Mouse (Mus musculus) kidney, embryonic 15.5 days (tissue): Measurements from ENCODE around the gene Il12a. TPM values are rescaled to one million over a fixed set of nuclear protein-coding genes. Genes with fewer than 3 reads are reported as not detected.

Source experiments
- ATAC-seq: fragments of 200-750 bp; cut with Nextera tagmentation; replicated peaks from 2 replicates; pipeline ENCODE4 v1.8.0; 2017; ENCODE audit warnings: moderate TSS enrichment; ENCODE audit not compliant: low FRiP score
- H3K27ac ChIP-seq: fragments of 300-500 bp; sonication (generic); 2 replicates; pipeline ENCODE4 v1.5.1; 2015; ENCODE audit warnings: mild to moderate bottlenecking, inconsistent platforms
- H3K27me3 ChIP-seq: fragments of 300-500 bp; sonication (generic); 2 replicates; pipeline ENCODE4 v1.6.1; 2015; ENCODE audit warnings: inconsistent platforms
- H3K36me3 ChIP-seq: fragments of 300-500 bp; sonication (generic); 2 replicates; pipeline ENCODE4 v1.6.1; 2015; ENCODE audit warnings: inconsistent platforms
- H3K4me1 ChIP-seq: fragments of 300-500 bp; sonication (generic); 2 replicates; pipeline ENCODE4 v1.6.1; 2015; ENCODE audit warnings: inconsistent platforms
- H3K4me2 ChIP-seq: fragments of 300-500 bp; sonication (generic); 2 replicates; pipeline ENCODE4 v1.6.1; 2015; ENCODE audit warnings: moderate library complexity, mild to moderate bottlenecking, inconsistent platforms
- H3K4me3 ChIP-seq: fragments of 300-500 bp; sonication (generic); replicated peaks from 2 replicates; pipeline ENCODE4 v1.5.1; 2015; ENCODE audit warnings: mild to moderate bottlenecking, inconsistent platforms
- H3K9ac ChIP-seq: fragments of 300-500 bp; sonication (generic); 2 replicates; pipeline ENCODE4 v1.6.1; 2015; ENCODE audit warnings: mild to moderate bottlenecking, inconsistent platforms
- H3K9me3 ChIP-seq: fragments of 300-500 bp; sonication (generic); replicated peaks from 2 replicates; pipeline ENCODE4 v1.6.1; 2016; ENCODE audit warnings: inconsistent platforms
- WGBS: fragments of 180-500 bp; shearing (Covaris S2); methylation state at CpG from one replicate; pipeline ENCODE4 v1.1.7; 2015; ENCODE audit warnings: mixed read lengths; 5-methylcytosine and 5-hydroxymethylcytosine counted together
- polyA plus RNA-seq: library from polyadenylated mRNA; unstranded; fragments of >200 nt; fragmentation: Nextera tagmentation; extraction: Ambion mirVana; gene quantifications from 2 replicates; pipeline ENCODE4 v1.2.1, GENCODE M21; 2015

The Il12a gene
- polyA plus RNA-seq, 1 experiment from 2014 or later, result 0.40 TPM

DNA sequence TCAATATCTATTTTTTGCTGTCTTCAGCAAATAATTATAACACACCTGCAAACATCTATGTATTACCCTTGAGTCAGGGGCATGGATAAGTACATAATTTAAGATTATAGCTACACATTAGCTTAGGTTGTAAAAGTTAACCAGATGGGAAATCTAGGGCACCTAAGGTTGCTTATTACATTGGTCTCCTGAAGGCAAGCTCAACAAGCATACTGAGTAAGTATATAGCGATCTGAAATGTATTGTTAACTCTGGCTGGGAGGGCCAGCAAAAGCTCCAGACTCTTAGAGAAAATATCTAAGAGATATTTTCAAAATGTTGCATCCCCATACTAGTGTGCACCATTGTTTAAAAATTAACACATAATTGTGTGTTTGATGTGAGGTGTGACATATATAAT, 22.6 kb upstream of the Il12a start:
- H3K4me1 ChIP-seq, result no peaks in the 10 kb centered on the region

DNA sequence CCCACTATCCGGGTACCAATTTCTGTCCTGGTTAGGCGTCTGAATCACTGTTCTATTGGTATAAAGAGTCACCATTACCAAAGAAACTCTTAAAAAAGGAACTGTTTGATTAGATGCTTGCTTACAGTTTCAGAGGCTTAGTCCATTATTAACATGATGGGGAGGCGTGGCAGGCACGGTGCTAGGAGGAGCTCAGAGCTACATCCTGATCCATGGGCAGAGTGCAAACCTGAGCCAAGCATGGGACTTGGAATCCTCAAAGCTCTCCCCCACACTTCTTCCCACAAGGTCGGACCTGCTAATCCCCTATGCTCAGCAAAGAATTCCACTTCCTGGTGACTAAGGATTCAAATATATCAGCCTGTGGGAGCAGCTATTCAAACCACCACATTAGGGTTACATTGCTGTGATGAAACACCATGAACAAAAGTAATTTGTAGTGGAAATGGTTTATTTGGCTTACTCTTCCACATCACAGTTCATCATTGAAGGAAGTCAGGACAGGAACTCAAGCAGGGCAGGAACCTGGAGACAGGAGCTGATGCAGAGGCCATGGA, 20.9 kb upstream of the Il12a start:
- H3K4me2 ChIP-seq, result no peak overlapping the region
- no peaks in the 10 kb centered on the region for H3K27me3 ChIP-seq
- H3K4me1 ChIP-seq, result no peaks in the 10 kb centered on the region
- no peaks in the 10 kb centered on the region for H3K36me3 ChIP-seq
- H3K27ac ChIP-seq, result no peak overlapping the region
- ATAC-seq, result no peak; the same call in 1 of the 2 replicates
- H3K9ac ChIP-seq, result no peak overlapping the region
- WGBS, result 81% methylated on average over 5 of the region's 5 CpGs
- no peak overlapping the region for H3K4me3 ChIP-seq
- no peaks in the 10 kb centered on the region; the same call in 1 of the 2 replicates for H3K9me3 ChIP-seq

More for the DNA sequence above, 22.6 kb upstream of the Il12a start:
- H3K9me3 ChIP-seq, result no peaks in the 10 kb centered on the region
- H3K4me3 ChIP-seq, result no peak overlapping the region
- no peaks in the 10 kb centered on the region for H3K36me3 ChIP-seq
- H3K27ac ChIP-seq, result no peak overlapping the region
- ATAC-seq, result peak; percentile 59; the same call in 1 of the 2 replicates
- H3K9ac ChIP-seq, result no peak overlapping the region
- H3K27me3 ChIP-seq, result no peaks in the 10 kb centered on the region
- 67% methylated on average over 1 of the region's 1 CpGs for WGBS
- no peak overlapping the region for H3K4me2 ChIP-seq

DNA sequence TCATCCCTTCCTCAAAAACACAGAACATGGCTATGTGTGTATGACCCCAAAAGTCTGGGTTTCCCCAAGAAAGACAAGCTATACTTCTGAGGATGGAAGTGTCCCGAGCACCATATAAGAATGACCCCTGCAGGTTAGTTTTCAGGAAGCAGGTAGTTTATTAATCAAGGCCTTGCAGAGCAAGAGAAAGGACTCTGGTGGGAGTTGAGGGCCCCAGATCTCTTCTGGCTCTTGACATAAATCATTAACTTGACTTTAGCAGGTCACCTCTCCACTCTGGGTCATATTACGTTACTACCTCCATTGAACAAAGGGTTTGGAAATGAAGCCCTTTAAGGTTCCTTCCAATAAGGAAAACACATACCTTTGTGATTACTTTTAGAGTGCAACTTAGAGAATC, 15.7 kb upstream of the Il12a start:
- peak overlapping the region; percentile 59 for H3K27ac ChIP-seq
- peak; percentile 67 for ATAC-seq
- H3K4me2 ChIP-seq, result no peak overlapping the region
- H3K4me3 ChIP-seq, result no peak overlapping the region
- 29% methylated on average over 2 of the region's 2 CpGs for WGBS
- no peaks in the 10 kb centered on the region; the same call in 1 of the 2 replicates for H3K9me3 ChIP-seq
- H3K4me1 ChIP-seq, result peaks cover 14% of the 10 kb centered on the region; the same call in 1 of the 2 replicates
- H3K9ac ChIP-seq, result no peak overlapping the region
- H3K36me3 ChIP-seq, result no peaks in the 10 kb centered on the region
- H3K27me3 ChIP-seq, result no peaks in the 10 kb centered on the region

DNA sequence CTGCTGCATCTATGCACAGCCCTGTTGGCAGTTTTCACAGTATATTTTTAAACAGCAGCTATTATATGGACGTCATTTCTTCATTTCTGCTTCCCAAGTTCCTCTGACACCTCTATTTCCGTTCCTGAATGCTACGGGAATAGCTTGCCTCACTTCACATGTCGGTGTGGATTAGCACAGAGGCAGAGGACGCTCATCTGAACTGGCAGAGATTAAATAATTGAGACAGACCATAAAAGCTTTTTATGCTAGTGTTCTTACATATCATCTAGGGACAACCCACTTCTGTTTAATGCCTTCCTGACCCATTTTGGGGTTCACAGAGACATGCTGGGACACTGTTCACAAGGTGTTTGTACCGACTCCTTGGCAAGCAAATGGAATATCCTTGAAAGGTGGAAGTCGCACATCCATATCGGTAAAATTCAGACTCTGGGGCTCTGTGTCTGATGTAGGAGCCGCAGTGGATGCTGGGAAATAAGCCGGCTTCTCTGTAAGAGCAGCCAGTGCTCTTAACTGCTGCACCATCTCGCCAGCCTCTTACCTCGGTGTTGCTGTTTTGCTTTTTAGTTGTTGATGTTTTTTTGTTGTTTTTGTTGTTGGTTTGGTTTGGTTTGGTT, 15.1 kb upstream of the Il12a start:
- no peak overlapping the region for H3K4me3 ChIP-seq
- no peak overlapping the region for H3K9ac ChIP-seq
- H3K9me3 ChIP-seq, result no peaks in the 10 kb centered on the region; the same call in 1 of the 2 replicates
- peaks cover 14% of the 10 kb centered on the region; the same call in 1 of the 2 replicates for H3K4me1 ChIP-seq
- no peak for ATAC-seq
- H3K4me2 ChIP-seq, result no peak overlapping the region
- 76% methylated on average over 12 of the region's 12 CpGs for WGBS
- no peaks in the 10 kb centered on the region for H3K36me3 ChIP-seq
- no peaks in the 10 kb centered on the region for H3K27me3 ChIP-seq
- H3K27ac ChIP-seq, result peak overlapping the region; percentile 59

DNA sequence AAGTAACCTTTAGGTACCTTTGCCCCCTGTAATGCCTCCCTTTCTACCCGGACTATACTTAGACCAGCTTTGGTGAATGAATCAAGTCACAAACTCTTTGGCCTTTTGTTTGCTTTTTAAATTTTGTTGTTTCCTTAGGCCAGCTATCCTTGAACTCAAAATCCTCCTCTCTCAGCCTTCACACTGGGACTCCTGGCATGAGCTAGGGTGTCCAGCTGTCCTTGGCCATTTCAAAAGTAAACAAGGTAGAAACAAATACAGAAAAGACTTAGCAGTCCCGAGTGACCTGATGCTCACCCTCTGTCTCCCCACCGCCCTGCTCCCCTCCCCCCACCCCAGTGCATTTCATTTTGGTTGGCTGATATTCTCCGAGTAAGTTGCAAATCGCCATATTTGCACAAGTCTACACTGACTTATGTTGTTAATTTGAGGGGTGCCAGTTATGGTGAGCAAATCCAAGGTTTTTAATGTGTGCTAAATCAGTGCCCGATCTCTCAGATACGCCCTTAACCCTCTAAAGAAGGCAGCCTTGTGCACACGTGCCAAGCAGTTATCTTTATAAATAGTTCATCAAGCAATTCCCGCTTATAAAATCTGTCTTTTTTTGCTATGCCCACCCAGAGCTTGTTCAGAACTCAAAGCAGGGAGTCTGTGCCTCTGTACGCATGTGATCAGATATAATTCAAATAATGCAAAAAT, 14.3 kb upstream of the Il12a start:
- peaks cover 14% of the 10 kb centered on the region; the same call in 1 of the 2 replicates for H3K4me1 ChIP-seq
- no peak for ATAC-seq
- H3K27ac ChIP-seq, result 0 out of 2 replicates have a peak overlapping the region, but pooled peaks have one; percentile 59
- H3K9me3 ChIP-seq, result no peaks in the 10 kb centered on the region; the same call in 1 of the 2 replicates
- H3K4me3 ChIP-seq, result no peak overlapping the region
- H3K4me2 ChIP-seq, result no peak overlapping the region
- H3K36me3 ChIP-seq, result no peaks in the 10 kb centered on the region
- WGBS, result 77% methylated on average over 10 of the region's 10 CpGs
- H3K27me3 ChIP-seq, result no peaks in the 10 kb centered on the region
- no peak overlapping the region for H3K9ac ChIP-seq

DNA sequence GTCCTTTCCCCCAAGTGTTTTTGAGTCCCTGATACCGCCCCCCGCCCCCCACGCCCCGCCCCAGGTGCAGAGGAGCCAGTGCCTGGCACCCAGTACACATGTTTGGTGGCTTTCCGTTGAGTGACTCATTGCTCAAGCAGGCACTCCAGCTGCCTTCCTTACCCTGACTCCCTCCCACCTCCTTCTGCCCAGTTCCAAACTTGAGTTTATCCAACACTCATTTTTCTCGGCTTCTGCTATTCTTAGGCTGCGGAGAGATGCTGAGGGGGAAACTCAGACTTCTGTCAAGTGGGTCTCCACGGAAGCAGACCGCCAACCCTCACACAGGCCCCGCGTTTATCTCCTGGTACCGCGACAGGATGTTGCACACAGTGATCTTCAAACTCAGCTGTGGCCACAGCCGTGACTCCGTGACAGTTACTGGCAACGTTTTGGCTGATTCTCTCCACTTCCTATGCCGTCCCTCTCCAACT, 13.6 kb upstream of the Il12a start:
- Histone ChIP-seq H3K4me1 (peaks cover 14% of the 10 kb centered on the region; the same call in 1 of the 2 replicates), H3K9ac (no peak overlapping the region), H3K9me3 (no peaks in the 10 kb centered on the region; the same call in 1 of the 2 replicates), H3K27me3 (no peaks in the 10 kb centered on the region), H3K36me3 (no peaks in the 10 kb centered on the region), H3K4me3 (peak overlapping the region; percentile 18; the same call in 1 of the 2 replicates), H3K4me2 (peak overlapping the region; percentile 47), H3K27ac (peak overlapping the region; percentile 73)
- peak; percentile 74; the same call in 1 of the 2 replicates for ATAC-seq
- WGBS, result 39% methylated on average over 17 of the region's 17 CpGs

DNA sequence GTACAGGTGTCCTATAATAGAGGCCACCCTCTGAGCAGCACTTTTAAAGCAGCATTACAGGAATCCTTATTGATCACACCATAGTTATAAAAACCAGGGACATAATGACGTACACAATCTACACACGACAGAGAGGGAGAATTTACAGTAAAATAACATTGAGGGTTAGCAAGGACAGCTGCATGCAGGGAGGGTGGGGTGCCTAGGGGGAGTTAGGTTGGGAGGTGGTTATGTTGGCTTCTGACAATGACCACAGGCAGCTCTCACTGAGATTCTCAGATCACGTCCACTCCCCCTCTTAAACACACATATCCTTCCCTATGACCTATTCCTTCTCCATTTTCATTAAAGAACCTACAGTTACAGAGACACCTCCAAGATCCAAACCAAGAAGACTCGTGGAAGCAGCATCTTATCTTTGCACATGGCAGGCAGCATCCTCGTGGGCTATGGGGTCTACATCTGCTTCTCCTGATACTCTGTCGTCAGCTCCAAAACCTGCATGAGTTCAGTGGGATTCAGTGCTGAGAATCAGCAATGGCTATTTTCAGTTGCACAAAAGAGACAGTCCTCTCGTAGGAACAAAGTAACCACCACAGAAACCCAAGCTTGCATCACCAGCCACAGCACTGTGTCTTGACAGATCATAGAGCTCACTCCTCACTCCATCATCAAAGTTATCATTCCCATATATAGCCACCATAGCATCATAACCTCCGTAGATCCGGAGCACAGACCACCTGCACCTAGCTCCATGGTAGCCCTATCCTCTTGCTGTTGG, 11.4 kb upstream of the Il12a start:
- ATAC-seq, result no peak
- H3K27ac ChIP-seq, result no peak overlapping the region
- no peak overlapping the region for H3K9ac ChIP-seq
- no peak overlapping the region for H3K4me3 ChIP-seq
- WGBS, result 79% methylated on average over 9 of the region's 9 CpGs
- peaks cover 14% of the 10 kb centered on the region; the same call in 1 of the 2 replicates for H3K4me1 ChIP-seq
- H3K4me2 ChIP-seq, result no peak overlapping the region
- no peaks in the 10 kb centered on the region for H3K27me3 ChIP-seq
- no peaks in the 10 kb centered on the region for H3K36me3 ChIP-seq
- H3K9me3 ChIP-seq, result no peaks in the 10 kb centered on the region

DNA sequence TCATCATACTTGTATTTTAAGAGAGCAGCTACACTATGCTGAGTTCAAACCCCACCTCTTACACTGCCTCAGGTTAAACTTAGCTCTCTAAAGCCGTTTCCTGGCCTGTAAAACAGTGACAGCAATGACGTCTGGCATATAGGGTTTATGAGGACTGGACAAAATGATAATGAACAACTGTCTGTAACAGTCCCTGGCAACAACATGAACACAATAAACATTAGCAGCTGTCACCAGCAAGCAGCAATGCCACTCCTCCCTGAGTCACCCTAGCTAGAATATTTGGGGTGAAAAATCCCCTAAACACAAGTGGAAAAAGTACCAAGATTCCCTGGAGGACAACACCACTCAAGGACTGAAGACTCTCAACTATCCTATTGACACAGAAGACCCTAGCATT, 6.9 kb upstream of the Il12a start:
- ATAC-seq, result no peak
- WGBS, result 43% methylated on average over 2 of the region's 2 CpGs
- H3K4me2 ChIP-seq, result no peak overlapping the region

DNA sequence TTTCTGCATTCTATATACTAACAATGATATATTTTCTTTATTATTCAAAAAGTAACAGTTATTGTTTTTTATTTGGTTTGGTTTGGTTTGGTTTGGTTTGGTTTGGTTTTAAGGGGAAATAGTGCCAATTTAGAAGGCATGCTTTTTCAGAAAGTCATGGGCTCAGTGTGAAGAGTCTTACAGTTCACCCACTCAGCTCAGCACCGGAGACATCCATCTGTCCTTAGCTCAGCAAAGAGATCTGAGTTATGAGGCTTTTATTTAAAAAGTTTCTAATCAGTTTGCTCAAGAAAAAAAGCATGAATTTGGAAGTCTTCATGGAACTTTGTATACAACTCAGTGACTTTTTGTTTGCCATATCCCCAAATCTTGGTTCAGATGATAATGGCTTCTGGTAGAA, 6.2 kb upstream of the Il12a start:
- no peak for ATAC-seq
- H3K27ac ChIP-seq, result no peak overlapping the region
- no peaks in the 10 kb centered on the region for H3K27me3 ChIP-seq
- no peak overlapping the region for H3K9ac ChIP-seq
- no peaks in the 10 kb centered on the region for H3K36me3 ChIP-seq
- H3K9me3 ChIP-seq, result no peaks in the 10 kb centered on the region
- no peak overlapping the region for H3K4me2 ChIP-seq
- H3K4me1 ChIP-seq, result 0 out of 2 replicates have a peak, but pooled peaks cover 3% of the 10 kb centered on the region
- WGBS, result 94% methylated on average over 1 of the region's 1 CpGs
- no peak overlapping the region for H3K4me3 ChIP-seq

More for the DNA sequence above, 6.9 kb upstream of the Il12a start:
- H3K9me3 ChIP-seq, result no peaks in the 10 kb centered on the region
- H3K27me3 ChIP-seq, result no peaks in the 10 kb centered on the region
- no peak overlapping the region for H3K9ac ChIP-seq
- H3K27ac ChIP-seq, result no peak overlapping the region
- 0 out of 2 replicates have a peak, but pooled peaks cover 3% of the 10 kb centered on the region for H3K4me1 ChIP-seq
- H3K36me3 ChIP-seq, result no peaks in the 10 kb centered on the region
- H3K4me3 ChIP-seq, result no peak overlapping the region

DNA sequence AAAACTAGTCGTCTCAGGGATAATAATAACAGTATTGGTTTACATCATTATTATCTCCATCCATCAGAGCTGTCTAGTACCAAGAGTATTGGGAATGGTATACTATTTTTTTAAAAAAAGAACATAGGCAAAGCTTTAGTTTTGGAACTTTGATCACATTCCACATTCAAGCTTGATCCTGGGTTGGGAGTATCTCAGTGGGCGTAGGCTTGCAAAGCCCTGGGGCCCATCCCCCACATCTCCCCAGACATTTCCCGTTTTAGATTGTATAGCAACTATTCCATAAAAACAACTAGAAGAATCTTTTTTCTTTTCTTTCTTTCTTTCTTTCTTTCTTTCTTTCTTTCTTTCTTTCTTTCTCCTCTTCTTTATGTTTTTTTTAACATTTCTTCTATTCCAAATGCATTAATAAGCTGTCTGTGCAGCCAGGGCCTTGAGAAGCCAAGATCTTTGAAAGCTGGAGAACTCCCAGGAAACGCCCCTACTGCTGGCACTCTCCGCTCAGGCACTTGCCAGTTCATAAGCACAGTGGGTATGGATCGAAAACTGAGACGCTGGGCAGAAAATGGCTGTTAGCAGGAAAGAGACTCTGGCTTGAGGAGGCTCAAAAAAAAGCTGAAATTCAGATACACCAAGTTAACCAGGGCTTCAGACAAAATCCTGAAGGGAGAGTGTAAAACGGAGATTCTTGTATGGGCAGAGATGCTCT, 3.4 kb upstream of the Il12a start:
- no peaks in the 10 kb centered on the region for H3K27me3 ChIP-seq

DNA sequence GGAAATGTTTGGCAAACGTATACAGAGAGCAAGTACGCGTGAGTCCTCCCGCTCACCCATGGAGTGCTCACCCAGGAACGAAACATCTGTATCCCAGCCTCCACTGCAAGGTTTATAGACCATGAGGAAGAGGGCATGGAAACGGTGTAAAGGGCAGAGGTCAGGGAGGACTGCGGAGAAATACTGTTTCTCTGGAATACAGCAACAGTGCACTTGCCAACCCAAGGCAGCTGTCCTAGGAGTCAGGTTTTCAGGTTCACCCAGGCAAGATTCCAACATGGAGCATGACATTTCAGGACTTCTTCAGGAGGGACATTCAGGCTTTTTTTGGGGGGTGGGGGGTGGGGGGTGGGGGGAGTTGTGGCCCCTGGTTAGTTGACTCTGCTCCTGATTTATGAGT, 1.1 kb upstream of the Il12a start:
- Histone ChIP-seq H3K27me3 (no peaks in the 10 kb centered on the region), H3K36me3 (no peaks in the 10 kb centered on the region), H3K9me3 (no peaks in the 10 kb centered on the region), H3K4me3 (no peak overlapping the region), H3K27ac (no peak overlapping the region), H3K4me1 (peaks cover 36% of the 10 kb centered on the region), H3K9ac (no peak overlapping the region), H3K4me2 (no peak overlapping the region)
- ATAC-seq, result no peak
- WGBS, result 43% methylated on average over 7 of the region's 7 CpGs

More for the DNA sequence above, 3.4 kb upstream of the Il12a start:
- no peaks in the 10 kb centered on the region for H3K36me3 ChIP-seq
- H3K4me3 ChIP-seq, result no peak overlapping the region
- no peak overlapping the region for H3K4me2 ChIP-seq
- peaks cover 13% of the 10 kb centered on the region for H3K4me1 ChIP-seq
- H3K9ac ChIP-seq, result no peak overlapping the region
- H3K27ac ChIP-seq, result no peak overlapping the region
- no peaks in the 10 kb centered on the region for H3K9me3 ChIP-seq
- ATAC-seq, result no peak
- 62% methylated on average over 8 of the region's 8 CpGs for WGBS
